Mouse (Mus musculus) spleen, postnatal 4 days (tissue): ENCODE data around the gene Ep300.
"Not testable (repeated sequence)": the region's sequence is repeated elsewhere in the genome, so short reads cannot be mapped to it uniquely, and the experiment has no call there.

Experiments
- DNase-seq, 2 experiments: peaks; one replicate each; pipeline ENCODE4 v3.0.0; 2022; ENCODE audit warnings: low spot score in 2 of 2

Gene Ep300

GRCm38 (mm10) chr15:81594146-81594696, 9.1 kb downstream of the Ep300 start:
- DNase-seq: no peak

- DNase-seq: not testable (repeated sequence)
Observed at GRCm38 (mm10) chr15:81598742-81599141, 13.6 kb downstream of the Ep300 start.

- no peak for DNase-seq
Observed at GRCm38 (mm10) chr15:81605241-81605640, 20.1 kb downstream of the Ep300 start.

GRCm38 (mm10) chr15:81606634-81607033, 21.5 kb downstream of the Ep300 start:
- DNase-seq: peak in 1 of 2 experiments; percentile 35

- no peak for DNase-seq
Observed at GRCm38 (mm10) chr15:81649516-81650455, 64.6 kb downstream of the Ep300 start.

- DNase-seq: no peak
Observed at GRCm38 (mm10) chr15:81650636-81651035, 65.5 kb downstream of the Ep300 start.

- DNase-seq: no peak
Observed at GRCm38 (mm10) chr15:81661701-81662100, 76.5 kb downstream of the Ep300 start.

- DNase-seq: no peak
Observed at GRCm38 (mm10) chr15:81663281-81663680, 78.1 kb downstream of the Ep300 start.

- DNase-seq: peak; percentile 90 to 95
Observed at GRCm38 (mm10) chr15:81663697-81664561, 78.8 kb downstream of the Ep300 start, which contains the start of gene L3mbtl2. Gene L3mbtl2 (plus strand): TSS chr15:81663889.

- DNase-seq: no peak
Observed at GRCm38 (mm10) chr15:81666957-81667356, 81.8 kb downstream of the Ep300 start.

GRCm38 (mm10) chr15:81670231-81670640, 85.1 kb downstream of the Ep300 start:
- no peak for DNase-seq

GRCm38 (mm10) chr15:81676637-81677036, 91.5 kb downstream of the Ep300 start:
- DNase-seq: no peak

- no peak for DNase-seq
Observed at GRCm38 (mm10) chr15:81680301-81680805, 95.2 kb downstream of the Ep300 start.

- DNase-seq: no peak
Observed at GRCm38 (mm10) chr15:81693366-81693966, 108.3 kb downstream of the Ep300 start.

- DNase-seq: peak; percentile 84 to 93
Observed at GRCm38 (mm10) chr15:81693967-81694881, 109.1 kb downstream of the Ep300 start.

- DNase-seq: no peak
Observed at GRCm38 (mm10) chr15:81694891-81695290, 109.7 kb downstream of the Ep300 start.

GRCm38 (mm10) chr15:81697175-81697574, 112.0 kb downstream of the Ep300 start, which contains the start of gene Chadl:
Gene Chadl (minus strand): TSS chr15:81697287.
- no peak for DNase-seq

- DNase-seq: no peak
Observed at GRCm38 (mm10) chr15:81697847-81698246, 112.7 kb downstream of the Ep300 start.

- DNase-seq: no peak
Observed at GRCm38 (mm10) chr15:81698532-81698931, 113.4 kb downstream of the Ep300 start.

GRCm38 (mm10) chr15:81700161-81700560, 115.0 kb downstream of the Ep300 start:
- no peak for DNase-seq
